Mouse (Mus musculus) liver, adult (tissue): Measurements from ENCODE around the gene Ankrd66.

Experiments
- GATA4 ChIP-seq: IDR thresholded peaks from 2 replicates; pipeline ENCODE4 v1.6.1; 2014; ENCODE audit warnings: mild to moderate bottlenecking, low read length; ENCODE audit not compliant: insufficient replicate concordance

Gene Ankrd66

GRCm38 (mm10) chr17:43543539-43543938, at the start of gene Ankrd66:
Gene Ankrd66 (minus strand): TSS chr17:43543639.
- TF ChIP-seq GATA4 = no peak

GRCm38 (mm10) chr17:43592296-43593291, 49.2 kb upstream of the Ankrd66 start:
- no peak for TF ChIP-seq GATA4

- no peak for TF ChIP-seq GATA4
Observed at GRCm38 (mm10) chr17:43590531-43590930, 47.1 kb upstream of the Ankrd66 start.

GRCm38 (mm10) chr17:43589750-43590149, 46.3 kb upstream of the Ankrd66 start:
- TF ChIP-seq GATA4 = no peak

GRCm38 (mm10) chr17:43587278-43587677, 43.8 kb upstream of the Ankrd66 start:
- TF ChIP-seq GATA4 = no peak

- TF ChIP-seq GATA4 = no peak
Observed at GRCm38 (mm10) chr17:43584771-43585170, 41.3 kb upstream of the Ankrd66 start.

- peak; percentile 67; the same call in 1 of the 2 replicates for TF ChIP-seq GATA4
Observed at GRCm38 (mm10) chr17:43581012-43581467, 37.6 kb upstream of the Ankrd66 start.

GRCm38 (mm10) chr17:43580456-43580855, 37.0 kb upstream of the Ankrd66 start:
- no peak for TF ChIP-seq GATA4

GRCm38 (mm10) chr17:43573624-43574073, 30.2 kb upstream of the Ankrd66 start:
- TF ChIP-seq GATA4 = no peak

- TF ChIP-seq GATA4 = no peak
Observed at GRCm38 (mm10) chr17:43569287-43569686, 25.8 kb upstream of the Ankrd66 start.

GRCm38 (mm10) chr17:43567992-43568888, 24.8 kb upstream of the Ankrd66 start, which contains the start of gene Pla2g7:
Gene Pla2g7 (plus strand): TSS chr17:43568098.
- no peak for TF ChIP-seq GATA4

- TF ChIP-seq GATA4 = no peak
Observed at GRCm38 (mm10) chr17:43567593-43567991, 24.2 kb upstream of the Ankrd66 start.

GRCm38 (mm10) chr17:43563192-43563987, 20.0 kb upstream of the Ankrd66 start:
- no peak for TF ChIP-seq GATA4

GRCm38 (mm10) chr17:43558678-43559077, 15.2 kb upstream of the Ankrd66 start:
- no peak for TF ChIP-seq GATA4
